ENCODE assay signal across 8 mouse cellular contexts in the genomic region with DNA sequence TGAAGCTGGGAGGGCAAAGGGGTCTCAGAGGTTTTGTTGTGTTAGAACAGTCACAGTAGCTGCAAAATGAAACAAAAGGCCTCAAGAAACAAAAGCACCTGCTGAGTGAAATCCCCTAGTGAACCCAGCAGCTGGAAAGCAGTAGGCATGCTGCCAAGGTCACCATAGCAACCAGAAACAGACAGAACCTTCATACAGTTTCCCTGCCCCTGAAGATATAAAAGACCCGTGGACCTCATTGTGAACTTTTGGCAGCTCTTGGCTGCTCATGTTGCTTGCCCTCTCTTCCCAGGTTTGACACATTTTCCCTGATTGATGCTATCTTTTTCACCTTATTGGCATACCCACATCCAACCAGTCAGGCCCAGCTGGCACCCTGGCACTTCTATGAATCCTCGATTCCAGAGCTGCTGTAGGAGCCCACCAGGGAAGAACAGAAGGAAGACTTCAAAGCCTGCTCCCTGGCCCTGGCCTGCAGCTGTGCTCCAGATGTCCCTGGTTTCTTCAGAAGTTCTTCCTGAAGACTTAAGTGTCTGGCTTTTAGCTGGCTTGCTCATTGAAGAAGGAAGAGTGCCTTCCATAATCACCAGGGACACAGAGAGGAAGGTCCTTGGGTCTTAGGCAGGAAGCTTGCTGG. TPM values are rescaled to one million over a fixed set of nuclear protein-coding genes. Genes with fewer than 3 reads are reported as not detected.
DNase-seq lines count a peak whose midpoint lies in the region; ATAC-seq lines count a peak whose summit lies in the region.
"Had no signal": no experiment of that assay in that cellular context is flagged by ENCODE, and none has a peak within 500 bp of the region (broad histone marks: within the 10 kb centered on the region; RNA-seq: fewer than 3 reads in every experiment).

No protein-coding gene starts in this region.

- DNase-seq in 3T3-L1 (ENCODE audit: low read depth, low spot score) (peak; percentile 46), A20 (ENCODE audit: low read depth, low spot score) (peak; percentile 62)
- DNase-seq in embryo, embryonic 10.5 days (ENCODE audit: low spot score), result peak; percentile 61
- DNase-seq in lung, adult 18-20 months, result peak; percentile 72 to 82
- DNase-seq in retina, embryonic 14.5 days (ENCODE audit: low spot score), result peak; percentile 69
- DNase-seq in cerebellum, adult 18-20 months, result no peak

- peak overlapping the region; percentile 5; the same call in 1 of the 2 replicates for H3K27ac ChIP-seq in hindbrain, embryonic 12.5 days
- H3K27ac ChIP-seq: liver, embryonic 15.5 days had no signal

- H3K4me2 ChIP-seq in hindbrain, embryonic 12.5 days (replicated peaks), result no peak overlapping the region
- H3K4me2 ChIP-seq: liver, embryonic 15.5 days had no signal

- peak; percentile 65 for ATAC-seq in hindbrain, embryonic 12.5 days (ENCODE audit: low FRiP score)

- H3K4me1 ChIP-seq in hindbrain, embryonic 12.5 days, result peaks cover 11% of the 10 kb centered on the region

- no peaks in the 10 kb centered on the region for H3K9me3 ChIP-seq in hindbrain, embryonic 12.5 days (replicated peaks)
- H3K9me3 ChIP-seq: liver, embryonic 15.5 days had no signal

- no peaks in the 10 kb centered on the region for H3K27me3 ChIP-seq in hindbrain, embryonic 12.5 days
- H3K27me3 ChIP-seq: liver, embryonic 15.5 days had no signal

- no peak overlapping the region for H3K9ac ChIP-seq in hindbrain, embryonic 12.5 days
- H3K9ac ChIP-seq: liver, embryonic 15.5 days had no signal

- WGBS in hindbrain, embryonic 12.5 days, result 5% methylated on average over 2 of the region's 2 CpGs

- H3K4me3 ChIP-seq in hindbrain, embryonic 12.5 days, result no peak overlapping the region
- H3K4me3 ChIP-seq: liver, embryonic 15.5 days had no signal

- H3K36me3 ChIP-seq in hindbrain, embryonic 12.5 days, result no peaks in the 10 kb centered on the region
- H3K36me3 ChIP-seq: liver, embryonic 15.5 days had no signal

RNA-seq across cellular contexts. Expression of a gene that starts 10.9 kb away (rescaled TPM):
- 28.5 and 30.3 TPM in 2 replicates for polyA plus RNA-seq in hindbrain, embryonic 12.5 days (2016; fragmentation: Nextera tagmentation; extraction: Ambion mirVana)

RNA-seq across cellular contexts. Expression of a gene that starts 15.2 kb away (rescaled TPM):
- not detected in 2 replicates for polyA plus RNA-seq in hindbrain, embryonic 12.5 days (2016; fragmentation: Nextera tagmentation; extraction: Ambion mirVana)
- polyA plus RNA-seq: liver, embryonic 15.5 days had no signal

RNA-seq across cellular contexts. Expression of a gene that starts 20.0 kb away (rescaled TPM):
- 1.2 and 1.3 TPM in 2 replicates for polyA plus RNA-seq in hindbrain, embryonic 12.5 days (2016; fragmentation: Nextera tagmentation; extraction: Ambion mirVana)

RNA-seq across cellular contexts. Expression of a gene that starts 21.8 kb away (rescaled TPM):
- polyA plus RNA-seq in hindbrain, embryonic 12.5 days (2016; fragmentation: Nextera tagmentation; extraction: Ambion mirVana), result not detected in 2 replicates
- polyA plus RNA-seq: liver, embryonic 15.5 days had no signal

RNA-seq across cellular contexts. Expression of a gene that starts 30.3 kb away (rescaled TPM):
- polyA plus RNA-seq in hindbrain, embryonic 12.5 days (2016; fragmentation: Nextera tagmentation; extraction: Ambion mirVana), result not detected in 2 replicates
- polyA plus RNA-seq: liver, embryonic 15.5 days had no signal

Comparison
In these comparisons a context has a peak if more than half of its experiments do, and no peak if none do; other contexts are left out.
1. DNase-seq: peak in 3T3-L1 (single experiment), A20 (single experiment), embryo, embryonic 10.5 days (single experiment), lung, adult 18-20 months (2 of 2) and retina, embryonic 14.5 days (single experiment); none in cerebellum, adult 18-20 months (0 of 2).